Mouse (Mus musculus) brain, embryonic 14.5 days (tissue): ENCODE data around the gene Ints6.

Experiments
- CTCF ChIP-seq: fragments of 200-500 bp; IDR thresholded peaks from 2 replicates; pipeline ENCODE4 v1.5.1; 2012; ENCODE audit warnings: inconsistent platforms, mild to moderate bottlenecking, moderate library complexity, borderline replicate concordance; ENCODE audit not compliant: insufficient read depth, insufficient read length; ENCODE audit errors: extremely low read depth
- POLR2A ChIP-seq: fragments of 200-500 bp; IDR thresholded peaks from 2 replicates; pipeline ENCODE4 v1.6.1; 2012; ENCODE audit warnings: mild to moderate bottlenecking, inconsistent platforms, borderline replicate concordance; ENCODE audit not compliant: poor library complexity, insufficient read depth, insufficient read length, severe bottlenecking; ENCODE audit errors: extremely low read depth

GRCm38 (mm10) chr14:62761943-62762342 is 974 bp upstream of the Ints6 start:
- TF ChIP-seq CTCF (no peak), POLR2A (no peak)
